Comparison of ENCODE assay signal across 10 mouse cellular contexts in the genomic region with DNA sequence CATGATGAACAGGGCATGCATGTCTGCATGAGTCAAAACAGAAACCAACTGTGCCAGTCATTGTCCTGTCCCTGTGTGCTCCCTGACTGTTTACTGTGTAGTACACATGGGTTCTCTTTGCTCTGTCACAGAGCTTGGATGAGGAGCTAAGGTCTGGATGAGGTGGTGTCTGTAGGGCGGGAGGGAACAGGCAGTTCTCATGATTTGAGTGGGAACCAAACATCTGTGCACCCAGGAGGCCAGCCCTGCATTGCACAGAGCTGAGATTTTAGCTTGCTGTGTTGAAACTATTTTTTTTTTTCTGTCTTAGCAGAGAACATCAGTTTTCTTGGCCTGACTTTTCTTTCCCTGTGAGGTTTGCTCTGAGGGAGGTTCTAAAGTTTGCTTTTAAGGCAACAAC. TPM values are rescaled to one million over a fixed set of nuclear protein-coding genes. Genes with fewer than 3 reads are reported as not detected.
A peak's percentile ranks its signal among the peaks of the same experiment; 100 is the strongest.
DNase-seq lines count a peak whose midpoint lies in the region.
"Had no signal": no experiment of that assay in that cellular context is flagged by ENCODE, and none has a peak within 500 bp of the region (broad histone marks: within the 10 kb centered on the region; RNA-seq: fewer than 3 reads in every experiment).

No protein-coding gene starts in this region.

- peak; percentile 74 for DNase-seq in gastrocnemius, adult 18-20 months (ENCODE audit: low spot score)
- DNase-seq in gastrocnemius, postnatal 10 days = no peak
- peak; percentile 30 for DNase-seq in lung, postnatal 36 days
- DNase-seq in lung, postnatal 14 days = no peak
- peak; percentile 75 to 80 for DNase-seq in heart, adult 9 months (ENCODE audit: low spot score in 2 of 2)
- DNase-seq in testis, postnatal 14 days (ENCODE audit: low spot score) = peak; percentile 49
- no peak for DNase-seq in embryo, embryonic 9.5 days (ENCODE audit: extremely low spot score)
- DNase-seq: cerebellum, adult 18-20 months; kidney, adult 2 months; kidney, postnatal 36 days had no signal

RNA-seq across cellular contexts. Expression of gene Nid1, which starts 50.5 kb away (rescaled TPM):
- total RNA-seq in gastrocnemius, adult 18-20 months (2021) = 10 to 100 TPM; 30.1 to 33.5 TPM
- 100 to 1,000 TPM; 211 to 238 TPM for total RNA-seq in gastrocnemius, postnatal 10 days (2021)

Comparison
In these comparisons a context has a peak if more than half of its experiments do, and no peak if none do; other contexts are left out.
1. DNase-seq: peak in gastrocnemius, adult 18-20 months (single experiment), lung, postnatal 36 days (single experiment), heart, adult 9 months (2 of 2) and testis, postnatal 14 days (single experiment); none in gastrocnemius, postnatal 10 days (single experiment), lung, postnatal 14 days (single experiment) and embryo, embryonic 9.5 days (single experiment).
2. RNA of gene Nid1, which starts 50.5 kb away (total RNA-seq): 211 to 238 TPM in gastrocnemius, postnatal 10 days; 30.1 to 33.5 TPM in gastrocnemius, adult 18-20 months; every median in the first group is over 4 times any median in the second.